In genomic region chr13:41343887-41344266, GRCm38 (mm10) we compare ENCODE assay signal across 21 mouse cellular contexts.
DNase-seq lines count a peak whose midpoint lies in the region; ATAC-seq and TF ChIP-seq lines count a peak whose summit lies in the region.
"Had no signal": no experiment of that assay in that cellular context is flagged by ENCODE, and none has a peak within 500 bp of the region (broad histone marks: within the 10 kb centered on the region; RNA-seq: fewer than 3 reads in every experiment).

No protein-coding gene starts in this region.

- H3K79me2 ChIP-seq in liver, adult 2 months (ENCODE audit: control insufficient read depth, insufficient read depth, low read length), result no peaks in the 10 kb centered on the region; the same call in 1 of the 2 replicates

- no peaks in the 10 kb centered on the region for H3K9me3 ChIP-seq in heart, embryonic 12.5 days (replicated peaks)
- H3K9me3 ChIP-seq in liver, embryonic 12.5 days (replicated peaks), result no peaks in the 10 kb centered on the region
- H3K9me3 ChIP-seq: embryonic facial prominence, embryonic 13.5 days; heart, embryonic 15.5 days; hindbrain, embryonic 12.5 days; limb, embryonic 12.5 days; liver, embryonic 15.5 days; midbrain, embryonic 13.5 days; neural tube, embryonic 12.5 days had no signal

- TF ChIP-seq CTCF in liver, adult 2 months (IDR thresholded peaks at IDR 0.05; ENCODE audit: low read depth, low read length), result no peak
- TF ChIP-seq CTCF in small intestine, adult 2 months (IDR thresholded peaks at IDR 0.05; ENCODE audit: extremely low read depth, insufficient read length, insufficient replicate concordance, low read depth, low read length), result no peak

- WGBS in heart, embryonic 12.5 days, result 52% methylated on average over 3 of the region's 3 CpGs
- WGBS in liver, adult 2 months, result 51% methylated on average over 3 of the region's 3 CpGs
- 39% methylated on average over 3 of the region's 3 CpGs for WGBS in liver, embryonic 12.5 days (ENCODE audit: insufficient replicate concordance)
- 25% methylated on average over 3 of the region's 3 CpGs for WGBS in small intestine, adult 2 months

- H3K4me2 ChIP-seq in heart, embryonic 12.5 days, result no peak overlapping the region
- no peak overlapping the region for H3K4me2 ChIP-seq in liver, embryonic 12.5 days
- H3K4me2 ChIP-seq: embryonic facial prominence, embryonic 13.5 days; heart, embryonic 15.5 days; hindbrain, embryonic 12.5 days; limb, embryonic 12.5 days; liver, embryonic 15.5 days; midbrain, embryonic 13.5 days; neural tube, embryonic 12.5 days had no signal

- H3K4me3 ChIP-seq in heart, embryonic 12.5 days, result no peak overlapping the region
- H3K4me3 ChIP-seq in liver, adult 2 months (ENCODE audit: insufficient read depth, low read depth, low read length), result no peak overlapping the region
- H3K4me3 ChIP-seq in liver, embryonic 12.5 days, result no peak overlapping the region
- no peak overlapping the region for H3K4me3 ChIP-seq in brown adipose tissue, adult 24 weeks (ENCODE audit: insufficient read depth, low read depth, low read length)
- no peak overlapping the region; the same call in 1 of the 2 replicates for H3K4me3 ChIP-seq in small intestine, adult 2 months (ENCODE audit: low read depth, low read length)
- H3K4me3 ChIP-seq: embryonic facial prominence, embryonic 13.5 days; heart, embryonic 15.5 days; hindbrain, embryonic 12.5 days; limb, embryonic 12.5 days; liver, embryonic 15.5 days; midbrain, embryonic 13.5 days; neural tube, embryonic 12.5 days had no signal

- H3K9ac ChIP-seq in heart, embryonic 12.5 days, result no peak overlapping the region
- no peak overlapping the region for H3K9ac ChIP-seq in liver, adult 2 months (ENCODE audit: low read depth, low read length)
- H3K9ac ChIP-seq in liver, embryonic 12.5 days, result no peak overlapping the region
- H3K9ac ChIP-seq: embryonic facial prominence, embryonic 13.5 days; heart, embryonic 15.5 days; hindbrain, embryonic 12.5 days; limb, embryonic 12.5 days; liver, embryonic 15.5 days; midbrain, embryonic 13.5 days; neural tube, embryonic 12.5 days had no signal

- H3K27ac ChIP-seq in heart, embryonic 12.5 days (ENCODE audit: poor library complexity, severe bottlenecking), result peak overlapping the region; percentile 2; the same call in 1 of the 2 replicates
- H3K27ac ChIP-seq in liver, adult 2 months (replicated peaks; ENCODE audit: insufficient read depth, low read depth, low read length), result peak overlapping the region; percentile 77; the same call in 1 of the 2 replicates
- no peak overlapping the region for H3K27ac ChIP-seq in liver, embryonic 12.5 days
- H3K27ac ChIP-seq in brown adipose tissue, adult 24 weeks (replicated peaks; ENCODE audit: low read depth, low read length), result peak overlapping the region; percentile 92; the same call in 1 of the 2 replicates
- H3K27ac ChIP-seq in small intestine, adult 2 months (ENCODE audit: insufficient read depth, low read depth, low read length), result peak overlapping the region; percentile 99
- H3K27ac ChIP-seq: embryonic facial prominence, embryonic 13.5 days; hindbrain, embryonic 12.5 days; limb, embryonic 12.5 days; liver, embryonic 15.5 days; midbrain, embryonic 13.5 days; neural tube, embryonic 12.5 days had no signal

- no peak for DNase-seq in heart, postnatal 36 days
- DNase-seq in liver, adult 2 months (ENCODE audit: extremely low read depth, low read depth, low spot score), result peak; percentile 46
- no peak for DNase-seq in gastrocnemius, adult 18-20 months (ENCODE audit: low spot score)
- no peak for DNase-seq in right cerebral cortex, adult 18-20 months
- DNase-seq: adrenal gland, postnatal 25 days; cerebellum, adult 11-12 months; cerebellum, postnatal 14 days had no signal

- no peaks in the 10 kb centered on the region for H3K36me3 ChIP-seq in heart, embryonic 12.5 days
- H3K36me3 ChIP-seq in liver, adult 2 months (ENCODE audit: control insufficient read depth, insufficient read depth, low read length), result no peaks in the 10 kb centered on the region
- no peaks in the 10 kb centered on the region for H3K36me3 ChIP-seq in liver, embryonic 12.5 days
- H3K36me3 ChIP-seq in small intestine, adult 2 months (ENCODE audit: control insufficient read depth, insufficient read depth, low read length), result peaks cover 12% of the 10 kb centered on the region
- H3K36me3 ChIP-seq: heart, embryonic 15.5 days; hindbrain, embryonic 12.5 days; limb, embryonic 12.5 days; liver, embryonic 15.5 days; midbrain, embryonic 13.5 days had no signal

- TF ChIP-seq POLR2A in liver, adult 2 months (IDR thresholded peaks at IDR 0.05; ENCODE audit: extremely low read depth, insufficient read depth, low read length), result no peak
- TF ChIP-seq POLR2A in small intestine, adult 2 months (IDR thresholded peaks at IDR 0.05; ENCODE audit: low read depth, low read length), result no peak

- no peaks in the 10 kb centered on the region for H3K27me3 ChIP-seq in heart, embryonic 12.5 days (replicated peaks)
- H3K27me3 ChIP-seq in liver, adult 2 months (ENCODE audit: control insufficient read depth, insufficient read depth, low read length), result no peaks in the 10 kb centered on the region
- H3K27me3 ChIP-seq in liver, embryonic 12.5 days (replicated peaks), result no peaks in the 10 kb centered on the region; the same call in 1 of the 2 replicates
- H3K27me3 ChIP-seq in small intestine, adult 2 months (ENCODE audit: control insufficient read depth, insufficient read depth, low read length), result no peaks in the 10 kb centered on the region
- H3K27me3 ChIP-seq: CH12.LX; embryonic facial prominence, embryonic 13.5 days; heart, embryonic 15.5 days; hindbrain, embryonic 12.5 days; limb, embryonic 12.5 days; liver, embryonic 15.5 days; midbrain, embryonic 13.5 days; neural tube, embryonic 12.5 days had no signal

- ATAC-seq in heart, embryonic 12.5 days (ENCODE audit: insufficient number of reproducible peaks, low FRiP score), result no peak
- ATAC-seq in liver, embryonic 12.5 days, result no peak
- ATAC-seq: forebrain, embryonic 16.5 days; inflammation-experienced regulatory T-cells, adult 6 months; midbrain, embryonic 13.5 days had no signal

- intact Hi-C loops in heart, postnatal 36 days (cut with DNase I), result no loop called here

- H3K4me1 ChIP-seq in heart, embryonic 12.5 days (replicated peaks), result peaks cover 72% of the 10 kb centered on the region
- peaks cover 40% of the 10 kb centered on the region for H3K4me1 ChIP-seq in liver, adult 2 months (ENCODE audit: control insufficient read depth, insufficient read depth, low read length)
- peaks cover 16% of the 10 kb centered on the region; the same call in 1 of the 2 replicates for H3K4me1 ChIP-seq in liver, embryonic 12.5 days
- peaks cover 49% of the 10 kb centered on the region for H3K4me1 ChIP-seq in brown adipose tissue, adult 24 weeks (ENCODE audit: control insufficient read depth, insufficient read depth, insufficient read length, low read length)
- peaks cover 40% of the 10 kb centered on the region for H3K4me1 ChIP-seq in small intestine, adult 2 months (ENCODE audit: control insufficient read depth, insufficient read depth, insufficient read length, low read length)
